In the genomic region with DNA sequence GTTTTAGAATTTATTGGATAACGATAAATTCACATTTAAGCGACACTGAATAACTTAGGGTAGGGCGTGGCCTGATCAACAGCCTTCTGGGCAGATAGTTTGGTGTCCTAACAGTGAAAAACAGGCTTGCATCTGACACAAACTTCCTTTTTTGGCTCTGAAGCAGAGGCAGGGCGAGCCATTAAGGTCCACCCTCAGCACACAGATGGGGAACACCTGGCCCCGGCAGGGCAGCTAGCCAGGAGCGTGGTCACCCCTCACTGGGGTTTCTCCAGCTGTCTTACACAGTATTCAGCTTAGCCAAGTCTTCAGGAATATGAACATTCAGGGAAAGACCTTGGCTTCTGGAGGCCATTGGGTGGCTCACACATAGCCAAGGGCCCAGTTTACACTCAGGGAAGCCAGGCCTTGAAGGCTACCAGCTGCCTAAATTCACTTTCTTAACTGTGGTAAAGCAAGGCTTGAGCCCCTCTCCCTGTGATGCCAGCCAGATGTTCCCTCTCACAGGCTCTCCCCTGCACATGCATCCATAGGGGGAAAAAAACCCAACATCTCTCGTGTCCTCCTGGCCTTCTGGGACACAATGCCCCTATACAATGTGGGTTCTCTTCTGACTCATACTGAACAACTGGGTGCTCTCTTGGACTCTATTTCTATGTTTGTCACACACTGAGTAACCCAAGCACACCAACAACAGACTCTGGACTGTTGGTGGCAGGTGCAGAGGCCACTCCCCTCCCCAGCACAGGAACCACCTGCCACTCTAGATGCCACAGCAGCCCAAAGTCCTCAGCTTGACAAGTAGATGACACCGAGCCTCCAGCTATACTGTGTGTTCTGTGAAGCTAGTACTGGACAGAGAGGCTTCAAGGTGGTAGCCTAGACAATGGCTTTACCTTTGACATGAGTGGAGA, we compare ENCODE assay signal across 8 mouse cellular contexts. TPM values are rescaled to one million over a fixed set of nuclear protein-coding genes. Genes with fewer than 3 reads are reported as not detected.
A peak's percentile ranks its signal among the peaks of the same experiment; 100 is the strongest.
DNase-seq lines count a peak whose midpoint lies in the region; ATAC-seq and TF ChIP-seq lines count a peak whose summit lies in the region.

No protein-coding gene starts in this region.

- no peaks in the 10 kb centered on the region for H3K27me3 ChIP-seq in cerebellum, adult 2 months (ENCODE audit: control insufficient read depth, insufficient read depth, low read length)
- H3K27me3 ChIP-seq in forebrain, embryonic 12.5 days = 0 out of 2 replicates have a peak, but pooled peaks cover 4% of the 10 kb centered on the region

- no peak overlapping the region for H3K9ac ChIP-seq in forebrain, embryonic 12.5 days

- H3K36me3 ChIP-seq in forebrain, embryonic 12.5 days (replicated peaks) = no peaks in the 10 kb centered on the region

- TF ChIP-seq POLR2A in cerebellum, adult 2 months (IDR thresholded peaks at IDR 0.05; ENCODE audit: borderline replicate concordance, insufficient read depth, low read length) = no peak

- no peaks in the 10 kb centered on the region for H3K9me3 ChIP-seq in forebrain, embryonic 12.5 days

- TF ChIP-seq CTCF in cerebellum, adult 2 months (IDR thresholded peaks at IDR 0.05; ENCODE audit: borderline replicate concordance, insufficient read depth, low read depth, low read length) = no peak

- H3K27ac ChIP-seq in cerebellum, adult 2 months (ENCODE audit: insufficient read depth, low read length) = no peak overlapping the region
- no peak overlapping the region for H3K27ac ChIP-seq in forebrain, embryonic 12.5 days

- no peak overlapping the region for H3K4me2 ChIP-seq in forebrain, embryonic 12.5 days

- H3K4me1 ChIP-seq in cerebellum, adult 2 months (ENCODE audit: control insufficient read depth, insufficient read depth, low read length) = no peaks in the 10 kb centered on the region
- H3K4me1 ChIP-seq in forebrain, embryonic 12.5 days = peaks cover 42% of the 10 kb centered on the region

- ATAC-seq in megakaryocyte progenitor cell, adult 5-6 weeks (replicated peaks; ENCODE audit: poor library complexity) = peak; percentile 54
- no peak for ATAC-seq in forebrain, embryonic 12.5 days (ENCODE audit: low FRiP score)

- 63% methylated on average over 8 of the region's 8 CpGs for WGBS in cerebellum, adult 2 months
- 90% methylated on average over 8 of the region's 8 CpGs for WGBS in forebrain, embryonic 12.5 days

- no peak overlapping the region for H3K4me3 ChIP-seq in cerebellum, adult 2 months (replicated peaks; ENCODE audit: insufficient read depth, low read depth, low read length)
- no peak overlapping the region for H3K4me3 ChIP-seq in forebrain, embryonic 12.5 days (replicated peaks)

- DNase-seq in urinary bladder, postnatal 14 days (ENCODE audit: low spot score) = peak; percentile 77
- DNase-seq in urinary bladder, adult 2 months (ENCODE audit: low spot score) = no peak
- peak; percentile 58 for DNase-seq in heart, postnatal 25 days (ENCODE audit: low spot score)
- DNase-seq in urinary bladder, postnatal 4 days (ENCODE audit: low spot score in 2 of 2) = peak; percentile 80 to 83
- no peak for DNase-seq in frontal cortex, postnatal 14 days (ENCODE audit: low spot score in 2 of 2)
- no peak for DNase-seq in cerebellum, adult 2 months

- intact Hi-C loops in heart, postnatal 25 days (cut with DNase I) = no loop called here

RNA-seq across cellular contexts. Expression of a gene that starts 20.2 kb away (rescaled TPM):
- 15.8 and 20.7 TPM in 2 replicates for polyA plus RNA-seq in urinary bladder, adult 2 months (2012; rRNA removed)
- total RNA-seq in heart, postnatal 25 days (2021) = 10 to 100 TPM in 1 of 2 experiments, 1 to 10 TPM in 1; 9.7 to 13.1 TPM
- not detected in 2 replicates for total RNA-seq in megakaryocyte progenitor cell, adult 5-6 weeks (2015)
- not detected in 2 replicates for total RNA-seq in megakaryocyte progenitor cell, adult 5-6 weeks (2017)
- polyA plus RNA-seq in cerebellum, adult 2 months (2012; rRNA removed) = 8.0 and 8.7 TPM in 2 replicates
- 10.4 and 11.0 TPM in 2 replicates for polyA plus RNA-seq in forebrain, embryonic 12.5 days (2016; fragmentation: Nextera tagmentation; extraction: Ambion mirVana)

Comparison
In these comparisons a context has a peak if more than half of its experiments do, and no peak if none do; other contexts are left out.
1. DNase-seq: peak in urinary bladder, postnatal 14 days (single experiment), heart, postnatal 25 days (single experiment) and urinary bladder, postnatal 4 days (2 of 2); none in urinary bladder, adult 2 months (single experiment), frontal cortex, postnatal 14 days (0 of 2) and cerebellum, adult 2 months (0 of 2).